Mouse (Mus musculus) myocyte (in vitro differentiated cells): ENCODE measurements at regions not wholly inside any gene's neighbourhood (a gene's known extent, or its start where the extent isn't known, plus 50 kb on each side); places are given as distances from the start of the nearest gene placed in this dataset.

Source experiments
- H3K27me3 ChIP-seq: one replicate; pipeline ENCODE4 v1.6.1; 2011; ENCODE audit not compliant: control insufficient read depth, insufficient read depth, insufficient read length
- H3K36me3 ChIP-seq: one replicate; pipeline ENCODE4 v1.6.1; 2011; ENCODE audit not compliant: control insufficient read depth, insufficient read depth
- H3K4me2 ChIP-seq: one replicate; pipeline ENCODE4 v1.6.1; 2011; ENCODE audit warnings: low read depth, control low read depth
- H3K4me3 ChIP-seq: one replicate; pipeline ENCODE4 v1.5.1; 2011; ENCODE audit warnings: mild to moderate bottlenecking, control low read depth, moderate library complexity
- H3K79me2 ChIP-seq: one replicate; pipeline ENCODE4 v1.6.1; 2011; ENCODE audit not compliant: control insufficient read depth, insufficient read depth
- H3ac ChIP-seq: one replicate; pipeline ENCODE4 v1.6.1; 2011; ENCODE audit not compliant: control insufficient read depth, insufficient read length
- CEBPB ChIP-seq: IDR thresholded peaks from 2 replicates; pipeline ENCODE4 v1.6.1; 2011; ENCODE audit warnings: mild to moderate bottlenecking, moderate library complexity; ENCODE audit not compliant: poor library complexity, insufficient read depth, severe bottlenecking
- E2F4 ChIP-seq: IDR thresholded peaks from one replicate; pipeline ENCODE4 v1.6.1; 2011; ENCODE audit warnings: mild to moderate bottlenecking, control low read depth, moderate library complexity; ENCODE audit not compliant: insufficient read depth
- MAX ChIP-seq: IDR thresholded peaks from one replicate; pipeline ENCODE4 v1.6.1; 2011; ENCODE audit warnings: low read depth, mild to moderate bottlenecking, control low read depth
- MYOD1 ChIP-seq, 3 experiments: IDR thresholded peaks; one replicate each; pipeline ENCODE4 v1.6.1; 2011; ENCODE audit warnings: control low read depth in 2 of 3, low read depth in 2 of 3, mild to moderate bottlenecking in 2 of 3, moderate library complexity in 1 of 3; ENCODE audit not compliant: insufficient read length in 2 of 3, control insufficient read depth in 1 of 3
- MYOG ChIP-seq, 3 experiments: IDR thresholded peaks; one replicate each; pipeline ENCODE4 v1.6.1; 2011; ENCODE audit warnings: control low read depth in 2 of 3, low read depth in 2 of 3, mild to moderate bottlenecking in 2 of 3; ENCODE audit not compliant: insufficient read length in 2 of 3, control insufficient read depth in 1 of 3, insufficient read depth in 1 of 3
- POLR2A ChIP-seq: IDR thresholded peaks from one replicate; pipeline ENCODE4 v1.6.1; 2011; ENCODE audit warnings: low read depth, mild to moderate bottlenecking, control low read depth, moderate library complexity; ENCODE audit not compliant: insufficient read length
- POLR2AphosphoS2 ChIP-seq: IDR thresholded peaks from one replicate; pipeline ENCODE4 v1.6.1; 2011; ENCODE audit warnings: low read depth, control low read depth; ENCODE audit not compliant: insufficient read length
- REST ChIP-seq: IDR thresholded peaks from one replicate; pipeline ENCODE4 v1.6.1; 2011; ENCODE audit warnings: mild to moderate bottlenecking, control low read depth, moderate library complexity; ENCODE audit not compliant: insufficient read depth, insufficient read length
- SRF ChIP-seq: IDR thresholded peaks from one replicate; pipeline ENCODE4 v1.6.1; 2011; ENCODE audit warnings: low read depth; ENCODE audit not compliant: control insufficient read depth, insufficient read length
- TCF12 ChIP-seq: IDR thresholded peaks from one replicate; pipeline ENCODE4 v1.6.1; 2011; ENCODE audit warnings: mild to moderate bottlenecking, control low read depth; ENCODE audit not compliant: poor library complexity, insufficient read depth, severe bottlenecking
- TCF3 ChIP-seq: IDR thresholded peaks from one replicate; pipeline ENCODE4 v1.6.1; 2011; ENCODE audit warnings: low read depth, control low read depth; ENCODE audit not compliant: insufficient read length
- USF1 ChIP-seq: IDR thresholded peaks from one replicate; pipeline ENCODE4 v1.6.1; 2011; ENCODE audit warnings: low read depth, mild to moderate bottlenecking, control low read depth, moderate library complexity

- Histone ChIP-seq H3K27me3 (no peaks in the 10 kb centered on the region), H3K4me3 (no peak overlapping the region)
Observed at GRCm38 (mm10) chr3:35340935-35341800, 412.7 kb upstream of the Atp11b start.

GRCm38 (mm10) chr3:35341840-35342239, 412.1 kb upstream of the Atp11b start:
- Histone ChIP-seq H3K36me3 (no peaks in the 10 kb centered on the region), H3K4me3 (no peak overlapping the region), H3K79me2 (no peaks in the 10 kb centered on the region), H3ac (no peak overlapping the region), H3K27me3 (no peaks in the 10 kb centered on the region), H3K4me2 (no peak overlapping the region)
- TF ChIP-seq TCF3 (no peak), POLR2A (no peak), REST (no peak), MAX (no peak), E2F4 (no peak), USF1 (no peak), POLR2AphosphoS2 (no peak), MYOG (IDR thresholded peaks at IDR 0.05; ENCODE audit: control insufficient read depth in 1 of 3, insufficient read depth in 1 of 3, insufficient read length in 2 of 3, low read depth in 2 of 3) (no peak), CEBPB (no peak), SRF (no peak), TCF12 (no peak), MYOD1 (IDR thresholded peaks at IDR 0.05; ENCODE audit: control insufficient read depth in 1 of 3, insufficient read length in 2 of 3, low read depth in 2 of 3) (no peak)

More at GRCm38 (mm10) chr3:35340935-35341800, 412.7 kb upstream of the Atp11b start:
- H3ac ChIP-seq = no peak overlapping the region
- H3K36me3 ChIP-seq = no peaks in the 10 kb centered on the region
- H3K79me2 ChIP-seq = no peaks in the 10 kb centered on the region
- H3K4me2 ChIP-seq = no peak overlapping the region
- TF ChIP-seq POLR2AphosphoS2 (no peak), CEBPB (no peak)

GRCm38 (mm10) chr3:35342584-35342983, 411.3 kb upstream of the Atp11b start:
- Histone ChIP-seq H3K79me2 (no peaks in the 10 kb centered on the region), H3K4me3 (no peak overlapping the region)
- TF ChIP-seq E2F4 (no peak), SRF (no peak), CEBPB (no peak), POLR2AphosphoS2 (no peak), MYOG (IDR thresholded peaks at IDR 0.05; ENCODE audit: control insufficient read depth in 1 of 3, insufficient read depth in 1 of 3, insufficient read length in 2 of 3, low read depth in 2 of 3) (no peak), MAX (no peak), MYOD1 (IDR thresholded peaks at IDR 0.05; ENCODE audit: control insufficient read depth in 1 of 3, insufficient read length in 2 of 3, low read depth in 2 of 3) (no peak), TCF3 (no peak)

GRCm38 (mm10) chr3:35343936-35344335, 410.0 kb upstream of the Atp11b start:
- H3K4me3 ChIP-seq = no peak overlapping the region
- H3K4me2 ChIP-seq = no peak overlapping the region
- no peaks in the 10 kb centered on the region for H3K79me2 ChIP-seq
- no peaks in the 10 kb centered on the region for H3K27me3 ChIP-seq
- H3ac ChIP-seq = no peak overlapping the region
- no peak for TF ChIP-seq REST
- no peak for TF ChIP-seq USF1
- TF ChIP-seq POLR2AphosphoS2 = no peak
- TF ChIP-seq E2F4 = no peak
- TF ChIP-seq POLR2A = no peak
- no peak for TF ChIP-seq TCF12
- no peak for TF ChIP-seq CEBPB
- no peak for TF ChIP-seq MAX
- TF ChIP-seq TCF3 = no peak
- no peak for TF ChIP-seq MYOG (IDR thresholded peaks at IDR 0.05; ENCODE audit: control insufficient read depth in 1 of 3, insufficient read depth in 1 of 3, insufficient read length in 2 of 3, low read depth in 2 of 3)
- TF ChIP-seq MYOD1 (IDR thresholded peaks at IDR 0.05; ENCODE audit: control insufficient read depth in 1 of 3, insufficient read length in 2 of 3, low read depth in 2 of 3) = no peak
- H3K36me3 ChIP-seq = no peaks in the 10 kb centered on the region

More at GRCm38 (mm10) chr3:35342584-35342983, 411.3 kb upstream of the Atp11b start:
- no peak overlapping the region for H3K4me2 ChIP-seq
- no peaks in the 10 kb centered on the region for H3K36me3 ChIP-seq
- no peaks in the 10 kb centered on the region for H3K27me3 ChIP-seq
- H3ac ChIP-seq = no peak overlapping the region

- Histone ChIP-seq H3K79me2 (no peaks in the 10 kb centered on the region), H3K36me3 (no peaks in the 10 kb centered on the region), H3K4me2 (no peak overlapping the region), H3K27me3 (no peaks in the 10 kb centered on the region), H3ac (no peak overlapping the region), H3K4me3 (no peak overlapping the region)
- TF ChIP-seq REST (no peak), MYOG (IDR thresholded peaks at IDR 0.05; ENCODE audit: control insufficient read depth in 1 of 3, insufficient read depth in 1 of 3, insufficient read length in 2 of 3, low read depth in 2 of 3) (no peak), TCF3 (no peak), SRF (no peak), POLR2AphosphoS2 (no peak), TCF12 (no peak), POLR2A (no peak), CEBPB (no peak), USF1 (no peak), MAX (no peak), E2F4 (no peak), MYOD1 (IDR thresholded peaks at IDR 0.05; ENCODE audit: control insufficient read depth in 1 of 3, insufficient read length in 2 of 3, low read depth in 2 of 3) (no peak)
Observed at GRCm38 (mm10) chr3:35349114-35349513, 404.8 kb upstream of the Atp11b start.
